Mouse (Mus musculus) embryonic facial prominence, embryonic 10.5 days (tissue): ENCODE measurements around the gene Nkx6-1. TPM values are rescaled to one million over a fixed set of nuclear protein-coding genes. Genes with fewer than 3 reads are reported as not detected.

Source experiments
- DNase-seq: peaks from one replicate; pipeline ENCODE4 v3.0.0-alpha.2; 2017; ENCODE audit warnings: low spot score
- H3K27ac ChIP-seq: fragments of 300-500 bp; sonication (generic); replicated peaks from 2 replicates; pipeline ENCODE4 v1.5.1; 2016; ENCODE audit warnings: mild to moderate bottlenecking
- H3K27me3 ChIP-seq: fragments of 300-500 bp; sonication (generic); replicated peaks from 2 replicates; pipeline ENCODE4 v1.6.1; 2016; ENCODE audit warnings: low read depth, mild to moderate bottlenecking; ENCODE audit not compliant: poor library complexity, severe bottlenecking
- H3K36me3 ChIP-seq: fragments of 300-500 bp; sonication (generic); replicated peaks from 2 replicates; pipeline ENCODE4 v1.6.1; 2016; ENCODE audit warnings: mild to moderate bottlenecking, moderate library complexity
- H3K4me1 ChIP-seq: fragments of 300-500 bp; sonication (generic); 2 replicates; pipeline ENCODE4 v1.6.1; 2016
- H3K4me3 ChIP-seq: fragments of 300-500 bp; sonication (generic); 2 replicates; pipeline ENCODE4 v1.5.1; 2016; ENCODE audit warnings: mild to moderate bottlenecking, moderate library complexity
- H3K9me3 ChIP-seq: fragments of 300-500 bp; sonication (generic); 2 replicates; pipeline ENCODE4 v1.6.1; 2016; ENCODE audit warnings: mild to moderate bottlenecking
- WGBS: fragments of 180-500 bp; shearing (Covaris S2); methylation state at CpG from one replicate; pipeline ENCODE4 v1.1.7; 2016; 5-methylcytosine and 5-hydroxymethylcytosine counted together
- polyA plus RNA-seq: library from polyadenylated mRNA; unstranded; fragments of >200 nt; fragmentation: Nextera tagmentation; extraction: Ambion mirVana; gene quantifications from 2 replicates; pipeline ENCODE4 v1.2.1, GENCODE M21; 2016

The Nkx6-1 gene
- polyA plus RNA-seq, 1 experiment from 2014 or later = 0.87 TPM

- Histone ChIP-seq H3K9me3 (no peaks in the 10 kb centered on the region), H3K4me3 (peak overlapping the region; percentile 13; the same call in 1 of the 2 replicates), H3K27me3 (peaks cover 91% of the 10 kb centered on the region), H3K36me3 (no peaks in the 10 kb centered on the region), H3K4me1 (peaks cover 28% of the 10 kb centered on the region), H3K27ac (no peak overlapping the region)
- 1% methylated on average over 18 of the region's 18 CpGs for WGBS
- peak; percentile 58 for DNase-seq
Observed at GRCm38 (mm10) chr5:101666713-101667112, 1.9 kb upstream of the Nkx6-1 start.

- peaks cover 97% of the 10 kb centered on the region for H3K27me3 ChIP-seq
- no peak overlapping the region for H3K27ac ChIP-seq
- H3K9me3 ChIP-seq = no peaks in the 10 kb centered on the region
- no peaks in the 10 kb centered on the region for H3K36me3 ChIP-seq
- 2% methylated on average over 9 of the region's 9 CpGs for WGBS
- no peak for DNase-seq
- no peak overlapping the region; the same call in 1 of the 2 replicates for H3K4me3 ChIP-seq
- H3K4me1 ChIP-seq = peaks cover 28% of the 10 kb centered on the region
Observed at GRCm38 (mm10) chr5:101666091-101666490, 1.3 kb upstream of the Nkx6-1 start.

DNA sequence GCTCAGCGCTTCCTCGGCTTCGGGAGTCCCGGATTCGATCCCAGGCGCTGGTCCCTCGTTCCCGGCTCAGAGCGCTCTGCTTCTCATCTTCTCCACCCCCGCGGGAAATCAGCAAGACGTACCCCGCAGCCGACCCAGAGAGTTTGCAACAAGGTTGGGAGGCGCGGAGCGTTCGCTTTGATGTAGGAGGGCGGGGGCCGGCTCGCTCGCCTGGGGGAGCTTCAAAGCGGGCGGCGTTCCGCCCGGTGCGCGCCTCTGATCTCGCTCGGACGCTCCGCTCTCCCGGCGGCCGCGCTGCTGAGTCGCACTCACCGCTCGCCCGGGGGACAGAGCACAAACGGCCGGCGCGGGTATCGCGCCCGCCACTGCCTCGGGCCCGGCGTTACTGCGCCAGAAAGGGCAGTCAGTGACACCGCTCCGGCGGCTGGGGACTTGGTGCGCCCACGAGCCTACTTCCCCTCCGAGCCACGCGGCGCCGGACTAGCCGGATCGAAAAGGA is 324 bp downstream of the Nkx6-1 start:
- Histone ChIP-seq H3K27ac (peak overlapping the region; percentile 74), H3K9me3 (no peaks in the 10 kb centered on the region), H3K27me3 (peaks cover 100% of the 10 kb centered on the region), H3K36me3 (no peaks in the 10 kb centered on the region), H3K4me3 (peak overlapping the region; percentile 58), H3K4me1 (peaks cover 31% of the 10 kb centered on the region)
- under 1% methylated on average over 64 of the region's 64 CpGs for WGBS
- DNase-seq = peak; percentile 73

DNA sequence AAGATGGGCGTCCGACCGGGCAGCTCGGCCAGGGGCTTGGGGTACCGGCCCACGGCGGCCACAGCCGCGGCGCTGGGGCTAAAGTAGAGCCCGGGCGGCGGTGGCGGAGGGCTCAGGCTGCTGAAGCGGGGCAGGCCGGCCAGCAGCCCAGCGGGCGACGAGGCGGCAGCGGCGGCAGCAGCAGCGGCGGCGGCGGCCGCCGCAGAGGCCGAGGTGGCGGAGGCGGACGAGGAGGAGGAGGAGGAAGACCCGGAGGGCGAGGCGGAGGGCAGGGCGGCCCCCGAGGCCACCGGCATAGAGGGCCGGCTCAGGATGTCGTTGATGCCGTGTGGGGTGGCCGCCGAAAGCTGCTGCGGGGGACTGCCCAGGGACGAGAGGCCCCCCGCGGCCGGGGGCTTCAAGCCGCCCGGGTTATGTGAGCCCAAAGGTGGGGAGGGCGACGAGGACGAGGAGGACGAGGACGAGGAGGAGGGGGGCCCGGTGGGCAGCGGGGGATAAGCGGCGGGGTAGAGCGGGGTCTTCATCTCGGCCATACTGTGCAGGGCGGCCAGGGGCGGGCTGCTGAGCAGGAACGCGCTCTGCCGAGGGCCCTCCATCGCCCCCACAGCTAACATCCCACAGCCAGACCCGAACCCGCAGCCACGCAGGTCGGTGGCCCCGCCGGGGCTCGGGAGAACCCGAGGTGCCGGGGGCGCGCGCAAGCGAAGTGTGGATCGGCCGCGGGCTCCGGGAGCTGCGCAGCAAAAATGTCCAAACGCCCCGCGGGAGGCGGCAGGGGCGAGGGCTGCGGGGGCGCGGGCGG is 974 bp downstream of the Nkx6-1 start:
- peak overlapping the region; percentile 58 for H3K4me3 ChIP-seq
- H3K9me3 ChIP-seq = no peaks in the 10 kb centered on the region
- no peaks in the 10 kb centered on the region for H3K36me3 ChIP-seq
- H3K27me3 ChIP-seq = peaks cover 100% of the 10 kb centered on the region
- H3K4me1 ChIP-seq = peaks cover 36% of the 10 kb centered on the region
- no peak for DNase-seq
- H3K27ac ChIP-seq = peak overlapping the region; percentile 74
- WGBS = under 1% methylated on average over 94 of the region's 94 CpGs

- under 1% methylated on average over 23 of the region's 23 CpGs for WGBS
- peaks cover 100% of the 10 kb centered on the region for H3K27me3 ChIP-seq
- peak overlapping the region; percentile 74 for H3K27ac ChIP-seq
Observed at GRCm38 (mm10) chr5:101663176-101663575, 1.6 kb downstream of the Nkx6-1 start.

DNA sequence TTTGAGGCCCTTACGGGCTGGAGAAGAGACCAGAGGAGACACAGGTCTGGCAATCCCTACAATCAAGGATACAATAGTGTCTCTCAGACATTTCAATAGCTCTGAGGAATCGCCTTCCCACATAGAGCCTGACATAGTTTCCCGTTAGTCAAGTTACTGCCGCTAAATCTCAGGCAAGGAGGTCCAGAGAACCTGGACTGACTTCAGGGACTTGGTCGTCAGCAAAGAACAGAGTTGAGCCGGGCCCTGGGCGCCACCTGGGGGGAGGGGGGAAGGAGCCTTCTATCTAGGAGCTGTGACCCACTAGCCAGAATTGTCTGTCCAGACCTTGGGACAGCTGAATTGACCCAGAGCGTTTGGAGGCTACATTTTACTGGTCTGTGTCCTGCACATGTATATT is 2.3 kb downstream of the Nkx6-1 start:
- H3K27ac ChIP-seq = no peak overlapping the region
- H3K27me3 ChIP-seq = peaks cover 100% of the 10 kb centered on the region
- no peak for DNase-seq

More at GRCm38 (mm10) chr5:101663176-101663575, 1.6 kb downstream of the Nkx6-1 start:
- peak overlapping the region; percentile 58 for H3K4me3 ChIP-seq
- peak; percentile 86 for DNase-seq
- H3K4me1 ChIP-seq = peaks cover 37% of the 10 kb centered on the region
- no peaks in the 10 kb centered on the region for H3K36me3 ChIP-seq
- no peaks in the 10 kb centered on the region for H3K9me3 ChIP-seq

DNA sequence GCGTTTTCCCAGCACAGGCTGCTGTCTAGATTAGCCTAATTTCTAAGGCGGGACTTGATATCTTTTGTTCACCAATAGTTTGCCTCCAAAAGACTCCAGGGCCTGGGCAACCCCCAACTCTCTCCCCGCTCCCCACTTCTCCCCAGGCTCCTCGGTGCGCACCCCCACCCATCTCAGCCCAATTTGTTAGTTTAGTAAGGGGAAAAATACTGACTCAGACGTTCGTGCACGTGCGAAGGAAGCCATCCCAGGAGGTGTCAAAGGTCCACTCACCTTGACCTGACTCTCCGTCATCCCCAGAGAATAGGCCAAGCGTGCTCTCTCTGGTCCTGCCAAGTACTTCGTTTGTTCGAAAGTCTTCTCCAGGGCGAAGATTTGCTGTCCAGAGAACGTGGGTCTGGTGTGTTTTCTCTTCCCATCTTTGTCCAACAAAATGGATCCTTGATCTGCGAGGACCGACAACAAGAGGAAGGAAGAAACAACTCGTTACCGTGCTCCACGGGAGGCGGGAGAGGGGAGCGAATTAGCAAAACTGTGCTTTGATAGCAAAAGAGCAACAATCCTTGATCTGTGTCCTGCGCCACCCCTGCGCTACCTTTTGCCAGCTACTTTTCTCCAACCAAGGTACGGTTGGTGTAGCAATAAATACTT is 3.1 kb downstream of the Nkx6-1 start:
- Histone ChIP-seq H3K27me3 (peaks cover 100% of the 10 kb centered on the region), H3K4me3 (peak overlapping the region; percentile 58), H3K27ac (no peak overlapping the region; the same call in 1 of the 2 replicates), H3K36me3 (no peaks in the 10 kb centered on the region), H3K9me3 (no peaks in the 10 kb centered on the region), H3K4me1 (peaks cover 37% of the 10 kb centered on the region)
- peak; percentile 51 for DNase-seq
- WGBS = 2% methylated on average over 25 of the region's 25 CpGs

More for the DNA sequence above, 2.3 kb downstream of the Nkx6-1 start:
- 0% methylated on average over 8 of the region's 8 CpGs for WGBS
- no peaks in the 10 kb centered on the region for H3K36me3 ChIP-seq
- peak overlapping the region; percentile 58 for H3K4me3 ChIP-seq
- H3K9me3 ChIP-seq = no peaks in the 10 kb centered on the region
- peaks cover 37% of the 10 kb centered on the region for H3K4me1 ChIP-seq

- Histone ChIP-seq H3K4me1 (peaks cover 39% of the 10 kb centered on the region), H3K4me3 (peak overlapping the region; percentile 25), H3K36me3 (no peaks in the 10 kb centered on the region), H3K27ac (no peak overlapping the region), H3K27me3 (peaks cover 100% of the 10 kb centered on the region), H3K9me3 (no peaks in the 10 kb centered on the region)
- 6% methylated on average over 3 of the region's 3 CpGs for WGBS
- no peak for DNase-seq
Observed at GRCm38 (mm10) chr5:101660666-101661065, 4.1 kb downstream of the Nkx6-1 start.

- H3K36me3 ChIP-seq = no peaks in the 10 kb centered on the region
Observed at GRCm38 (mm10) chr5:101659411-101659971, 5.3 kb downstream of the Nkx6-1 start.

GRCm38 (mm10) chr5:101658984-101659290 is 5.9 kb downstream of the Nkx6-1 start:
- Histone ChIP-seq H3K36me3 (no peaks in the 10 kb centered on the region), H3K27ac (peak overlapping the region; percentile 4; the same call in 1 of the 2 replicates), H3K4me1 (peaks cover 23% of the 10 kb centered on the region), H3K9me3 (no peaks in the 10 kb centered on the region), H3K27me3 (peaks cover 100% of the 10 kb centered on the region), H3K4me3 (peak overlapping the region; percentile 48)
- peak; percentile 55 for DNase-seq
- under 1% methylated on average over 23 of the region's 23 CpGs for WGBS

More at GRCm38 (mm10) chr5:101659411-101659971, 5.3 kb downstream of the Nkx6-1 start:
- H3K9me3 ChIP-seq = no peaks in the 10 kb centered on the region
- peaks cover 29% of the 10 kb centered on the region for H3K4me1 ChIP-seq
- H3K4me3 ChIP-seq = peak overlapping the region; percentile 48
- DNase-seq = peak; percentile 82
- under 1% methylated on average over 39 of the region's 39 CpGs for WGBS
- peak overlapping the region; percentile 4; the same call in 1 of the 2 replicates for H3K27ac ChIP-seq
- peaks cover 100% of the 10 kb centered on the region for H3K27me3 ChIP-seq

DNA sequence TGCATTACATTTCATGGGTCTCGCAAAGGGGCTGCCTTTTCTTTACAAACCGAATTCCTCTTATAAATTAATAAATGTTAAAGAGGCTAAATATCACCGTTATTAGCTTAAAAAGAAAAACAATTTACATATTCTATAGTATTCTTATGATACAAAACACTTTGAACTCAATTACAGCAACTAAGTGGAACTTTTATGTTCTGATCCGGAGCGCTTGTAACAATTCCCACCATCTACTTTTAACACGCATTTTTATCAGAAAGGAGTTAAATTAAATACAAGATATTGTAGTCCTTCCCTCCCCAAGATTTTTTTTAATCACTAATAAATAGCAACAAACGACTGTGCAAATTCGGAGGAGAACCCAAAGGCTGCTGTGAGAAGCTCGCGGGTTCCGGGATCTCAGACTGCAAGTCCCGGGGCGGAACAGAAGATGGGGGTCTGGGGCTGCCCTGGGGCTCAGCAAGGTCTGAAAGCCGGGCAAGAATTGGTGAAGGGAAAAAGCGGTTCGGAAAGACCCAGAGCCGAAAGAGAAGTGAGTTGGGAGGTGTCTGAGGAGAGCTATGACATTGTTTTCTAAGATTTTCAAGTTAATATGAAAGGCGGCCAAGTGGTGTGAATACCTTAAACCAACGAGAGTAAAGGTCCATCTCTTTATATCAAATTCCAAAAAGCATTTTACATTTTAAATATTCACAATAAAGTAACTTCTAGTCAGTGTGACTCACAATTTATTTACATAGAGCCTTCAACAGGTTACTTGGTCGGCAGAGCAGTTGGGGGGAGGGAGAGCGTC is 6.4 kb downstream of the Nkx6-1 start:
- Histone ChIP-seq H3K4me3 (peak overlapping the region; percentile 48), H3K9me3 (no peaks in the 10 kb centered on the region), H3K27ac (no peak overlapping the region), H3K36me3 (no peaks in the 10 kb centered on the region), H3K4me1 (peaks cover 18% of the 10 kb centered on the region), H3K27me3 (peaks cover 100% of the 10 kb centered on the region)
- peak; percentile 63 for DNase-seq
- WGBS = 1% methylated on average over 21 of the region's 21 CpGs

- peak; percentile 36 for DNase-seq
- H3K27me3 ChIP-seq = peaks cover 100% of the 10 kb centered on the region
- no peaks in the 10 kb centered on the region for H3K36me3 ChIP-seq
- H3K4me3 ChIP-seq = 0 out of 2 replicates have a peak overlapping the region, but pooled peaks have one; percentile 16
- H3K9me3 ChIP-seq = no peaks in the 10 kb centered on the region
- WGBS = under 1% methylated on average over 10 of the region's 10 CpGs
- no peak overlapping the region for H3K27ac ChIP-seq
- H3K4me1 ChIP-seq = peaks cover 13% of the 10 kb centered on the region; the same call in 1 of the 2 replicates
Observed at GRCm38 (mm10) chr5:101657698-101658097, 7.1 kb downstream of the Nkx6-1 start.
